Mouse (Mus musculus) megakaryocyte, embryonic 14.5 days (primary cell): ENCODE data around the gene Por. TPM values are rescaled to one million over a fixed set of nuclear protein-coding genes. Genes with fewer than 3 reads are reported as not detected.

ENCODE experiments used
- H3K27me3 ChIP-seq: replicated peaks from 2 replicates; pipeline ENCODE3; 2012; ENCODE audit warnings: inconsistent platforms
- H3K36me3 ChIP-seq: replicated peaks from 2 replicates; pipeline ENCODE3; 2012; ENCODE audit warnings: low read length, inconsistent platforms, mixed read lengths
- H3K4me1 ChIP-seq: 2 replicates; pipeline ENCODE4 v1.6.1; 2012; ENCODE audit warnings: inconsistent platforms
- H3K4me3 ChIP-seq: replicated peaks from 2 replicates; pipeline ENCODE3; 2012; ENCODE audit warnings: moderate library complexity, mild to moderate bottlenecking, inconsistent platforms
- H3K9me3 ChIP-seq: 2 replicates; pipeline ENCODE4 v1.6.1; 2012; ENCODE audit warnings: inconsistent platforms
- FLI1 ChIP-seq: IDR thresholded peaks from 2 replicates; pipeline ENCODE4 v1.6.1; 2012; ENCODE audit warnings: low read length, inconsistent platforms, mixed read lengths
- GATA1 ChIP-seq: IDR thresholded peaks from 3 replicates; pipeline ENCODE4 v1.6.1; 2012; ENCODE audit warnings: mixed read lengths, low read length, inconsistent platforms, borderline replicate concordance
- polyA plus RNA-seq: library from polyadenylated mRNA; stranded (reverse); fragments of >175 nt; gene quantifications from 2 replicates; pipeline ENCODE4 v1.2.3, GENCODE M21; 2012; ENCODE audit warnings: low replicate concordance; ENCODE audit not compliant: insufficient read depth

Gene Por
- polyA plus RNA-seq, 1 experiment = 112 TPM

DNA sequence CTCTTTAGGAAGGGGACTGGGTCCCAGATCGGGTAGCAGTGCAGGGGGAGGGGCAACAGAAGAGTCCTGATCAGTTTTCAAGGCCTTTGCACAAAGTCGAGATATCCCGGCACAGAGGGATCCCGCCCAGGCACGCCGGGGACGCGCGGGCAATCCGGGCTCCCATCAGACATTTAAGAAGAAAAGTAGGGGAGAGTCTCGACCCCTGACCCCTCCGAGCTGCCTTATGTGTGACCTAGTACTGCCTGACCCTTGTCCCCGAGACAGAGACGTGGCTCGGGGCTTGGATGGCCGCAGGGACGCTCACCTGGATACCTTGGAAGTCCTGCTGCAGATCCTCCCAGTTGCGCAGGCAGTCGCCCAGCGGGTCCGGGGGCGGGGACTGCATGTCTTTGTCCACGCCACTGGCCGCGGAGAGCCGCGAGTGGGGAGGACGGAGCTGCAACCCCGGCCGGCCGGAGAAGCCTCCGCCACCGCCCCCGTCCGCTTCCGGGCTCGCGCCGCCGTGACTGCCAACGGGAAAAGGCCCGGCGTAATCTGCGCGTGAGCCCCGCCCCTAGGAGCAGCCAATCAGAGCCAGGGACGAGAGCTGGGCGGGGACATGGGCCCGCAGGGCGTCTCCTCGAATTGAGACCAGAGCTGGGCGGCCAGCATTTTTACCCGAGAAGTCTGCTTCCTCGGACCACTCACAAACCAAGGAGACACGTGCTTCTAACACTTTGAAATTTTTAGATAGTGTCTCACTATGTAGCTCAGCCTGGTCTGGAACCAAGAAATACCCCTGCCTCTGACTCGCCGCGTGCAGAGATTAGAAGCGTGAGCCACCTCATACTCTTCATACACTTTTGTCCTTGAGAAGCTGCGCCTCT is 74.1 kb downstream of the Por start, which contains the start of gene Tmem120a:
Tmem120a (minus strand) TSS at position 708 of the 869 bp plus-strand sequence.
- Histone ChIP-seq H3K9me3 (peaks cover 31% of the 10 kb centered on the region), H3K4me1 (peaks cover 45% of the 10 kb centered on the region), H3K36me3 (peaks cover 20% of the 10 kb centered on the region), H3K4me3 (peak within 1 kb of the TSS; percentile 94), H3K27me3 (peaks cover 30% of the 10 kb centered on the region)
- no peak for TF ChIP-seq GATA1
- TF ChIP-seq FLI1 = no peak

DNA sequence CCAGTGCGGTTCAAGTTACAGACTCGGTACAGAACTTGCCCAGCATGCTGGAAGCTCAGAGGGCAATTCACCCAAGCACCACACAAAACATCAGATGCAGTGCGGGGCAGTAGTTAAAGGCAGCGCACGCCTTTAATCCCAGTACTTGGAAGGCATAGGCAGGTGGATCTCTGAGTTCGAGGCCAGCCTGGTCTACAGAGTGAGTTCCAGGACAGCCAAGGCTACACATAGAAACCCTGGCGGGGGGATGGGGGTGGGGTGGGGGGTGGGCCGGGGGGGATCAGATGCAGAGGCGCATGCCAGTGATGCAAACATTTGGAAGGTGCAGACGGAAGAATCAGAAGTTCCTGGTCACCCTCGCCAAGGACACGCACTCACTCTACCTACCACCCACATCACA is 74.9 kb downstream of the Por start:
- TF ChIP-seq GATA1 (no peak), FLI1 (no peak)
- H3K4me1 ChIP-seq = peaks cover 45% of the 10 kb centered on the region
- H3K9me3 ChIP-seq = peaks cover 35% of the 10 kb centered on the region
- peaks cover 15% of the 10 kb centered on the region for H3K36me3 ChIP-seq
- H3K4me3 ChIP-seq = peak overlapping the region; percentile 94
- H3K27me3 ChIP-seq = peaks cover 34% of the 10 kb centered on the region

DNA sequence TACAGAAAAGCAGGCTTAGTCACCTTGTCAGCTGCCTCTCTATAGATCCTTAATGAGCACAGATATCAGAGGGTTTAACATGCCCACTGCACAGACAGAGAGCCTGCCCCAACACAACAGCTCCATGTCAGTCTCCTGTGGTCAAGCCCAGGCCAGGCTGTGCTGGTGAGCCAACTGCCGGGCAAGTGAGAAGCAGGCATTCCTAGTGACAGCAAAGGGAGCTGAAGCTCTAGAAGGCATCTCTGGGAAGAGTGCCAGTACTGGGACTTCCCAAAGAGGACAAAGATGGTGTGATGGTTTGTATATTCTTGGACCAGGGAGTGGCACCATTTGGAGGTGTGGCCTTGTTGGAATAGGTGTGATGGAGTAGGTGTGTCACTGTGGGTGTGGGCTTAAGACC is 81.2 kb downstream of the Por start:
- peaks cover 48% of the 10 kb centered on the region for H3K9me3 ChIP-seq
- H3K4me3 ChIP-seq = no peak overlapping the region
- no peaks in the 10 kb centered on the region for H3K36me3 ChIP-seq
- peaks cover 51% of the 10 kb centered on the region for H3K27me3 ChIP-seq
- no peaks in the 10 kb centered on the region for H3K4me1 ChIP-seq
- TF ChIP-seq GATA1 (no peak), FLI1 (no peak)

GRCm38 (mm10) chr5:135751595-135751994 is 81.8 kb downstream of the Por start:
- Histone ChIP-seq H3K4me1 (no peaks in the 10 kb centered on the region), H3K27me3 (peaks cover 52% of the 10 kb centered on the region), H3K36me3 (no peaks in the 10 kb centered on the region), H3K9me3 (peaks cover 43% of the 10 kb centered on the region), H3K4me3 (no peak overlapping the region)
- TF ChIP-seq FLI1 = no peak
- no peak for TF ChIP-seq GATA1

GRCm38 (mm10) chr5:135761881-135762280 is 92.0 kb downstream of the Por start:
- Histone ChIP-seq H3K9me3 (peaks cover 22% of the 10 kb centered on the region), H3K36me3 (no peaks in the 10 kb centered on the region), H3K27me3 (peaks cover 54% of the 10 kb centered on the region), H3K4me3 (no peak overlapping the region), H3K4me1 (peaks cover 11% of the 10 kb centered on the region)
- TF ChIP-seq FLI1 = no peak
- TF ChIP-seq GATA1 = no peak

GRCm38 (mm10) chr5:135763526-135763925 is 93.7 kb downstream of the Por start:
- Histone ChIP-seq H3K27me3 (peaks cover 48% of the 10 kb centered on the region), H3K4me3 (no peak overlapping the region), H3K9me3 (peaks cover 9% of the 10 kb centered on the region), H3K4me1 (peaks cover 11% of the 10 kb centered on the region), H3K36me3 (no peaks in the 10 kb centered on the region)
- TF ChIP-seq GATA1 (no peak), FLI1 (no peak)

GRCm38 (mm10) chr5:135764971-135765370 is 95.1 kb downstream of the Por start:
- Histone ChIP-seq H3K4me1 (peaks cover 11% of the 10 kb centered on the region), H3K4me3 (no peak overlapping the region), H3K27me3 (peaks cover 45% of the 10 kb centered on the region), H3K36me3 (no peaks in the 10 kb centered on the region), H3K9me3 (peaks cover 6% of the 10 kb centered on the region)
- no peak for TF ChIP-seq FLI1
- TF ChIP-seq GATA1 = no peak

GRCm38 (mm10) chr5:135772519-135772918 is 102.7 kb downstream of the Por start:
- no peak for TF ChIP-seq FLI1
- Histone ChIP-seq H3K36me3 (no peaks in the 10 kb centered on the region), H3K9me3 (no peaks in the 10 kb centered on the region), H3K4me1 (peaks cover 36% of the 10 kb centered on the region), H3K27me3 (peaks cover 16% of the 10 kb centered on the region), H3K4me3 (no peak overlapping the region)

GRCm38 (mm10) chr5:135776546-135776945 is 106.7 kb downstream of the Por start:
- Histone ChIP-seq H3K4me1 (peaks cover 66% of the 10 kb centered on the region), H3K4me3 (no peak overlapping the region), H3K27me3 (peaks cover 10% of the 10 kb centered on the region), H3K36me3 (peaks cover 15% of the 10 kb centered on the region), H3K9me3 (no peaks in the 10 kb centered on the region)
- TF ChIP-seq FLI1 (no peak), GATA1 (no peak)

DNA sequence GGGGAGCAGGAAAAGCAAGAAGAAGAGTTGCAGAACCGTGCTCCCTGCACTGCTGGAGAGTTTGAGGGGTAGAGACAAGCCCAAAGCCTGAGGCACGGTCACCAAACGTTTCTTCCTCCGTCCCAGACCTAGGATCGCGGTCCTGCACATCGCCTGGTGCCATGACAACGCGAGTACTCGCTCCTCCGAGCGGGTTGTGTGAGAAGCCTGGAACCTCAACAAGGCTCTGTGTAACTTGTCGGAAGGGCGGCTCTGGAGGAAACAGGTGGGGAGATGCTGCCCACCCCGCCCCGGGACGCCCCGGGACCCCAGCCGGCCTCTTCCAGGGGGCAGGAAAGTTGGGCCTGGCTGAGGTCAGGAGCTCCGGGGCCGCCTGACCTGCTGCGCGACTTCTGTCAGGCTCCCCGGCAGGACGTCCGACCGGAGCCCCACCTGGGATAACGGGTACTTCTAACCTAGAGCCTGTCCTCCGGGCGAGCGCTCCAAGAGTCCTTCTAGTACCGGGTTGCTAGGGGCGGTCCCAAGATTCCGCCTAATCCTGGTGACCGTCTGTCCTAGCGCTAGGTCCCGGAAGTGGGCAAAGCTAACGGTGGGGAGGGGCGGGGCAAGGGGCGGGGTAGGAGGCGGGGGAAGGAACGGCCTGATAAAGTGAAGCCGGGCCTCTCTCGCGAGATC is 108.1 kb downstream of the Por start, which contains the start of gene Styxl1:
Styxl1 (minus strand) TSS at position 590 of the 675 bp plus-strand sequence.
- no peaks in the 10 kb centered on the region for H3K9me3 ChIP-seq
- peaks cover 8% of the 10 kb centered on the region for H3K27me3 ChIP-seq
- H3K4me1 ChIP-seq = peaks cover 69% of the 10 kb centered on the region
- peaks cover 29% of the 10 kb centered on the region for H3K36me3 ChIP-seq
- TF ChIP-seq FLI1 = no peak
- no peak for TF ChIP-seq GATA1
- H3K4me3 ChIP-seq = peak within 1 kb of the TSS; percentile 99
